Mouse (Mus musculus) hindbrain, embryonic 16.5 days (tissue): ENCODE measurements around the gene 4931440F15Rik. TPM values are rescaled to one million over a fixed set of nuclear protein-coding genes. Genes with fewer than 3 reads are reported as not detected.

Experiments
- ATAC-seq: fragments of 200-750 bp; cut with Nextera tagmentation; 2 replicates; pipeline ENCODE4 v1.8.0; 2017; ENCODE audit warnings: moderate TSS enrichment, moderate library complexity
- H3K27ac ChIP-seq: fragments of 300-500 bp; sonication (generic); 2 replicates; pipeline ENCODE4 v1.5.1; 2014; ENCODE audit warnings: low read depth, mild to moderate bottlenecking, control low read depth, low read length, moderate library complexity
- H3K27me3 ChIP-seq: fragments of 300-500 bp; sonication (generic); replicated peaks from 2 replicates; pipeline ENCODE4 v1.6.1; 2014; ENCODE audit warnings: low read length; ENCODE audit not compliant: control insufficient read depth, insufficient read depth
- H3K36me3 ChIP-seq: fragments of 300-500 bp; sonication (generic); 2 replicates; pipeline ENCODE4 v1.6.1; 2014; ENCODE audit warnings: mild to moderate bottlenecking, low read length, moderate library complexity, mixed read lengths; ENCODE audit not compliant: control insufficient read depth, insufficient read depth
- H3K4me1 ChIP-seq: fragments of 300-500 bp; sonication (generic); 2 replicates; pipeline ENCODE4 v1.6.1; 2014; ENCODE audit warnings: low read depth, low read length; ENCODE audit not compliant: control insufficient read depth, insufficient read depth
- H3K4me2 ChIP-seq: fragments of 300-500 bp; sonication (generic); 2 replicates; pipeline ENCODE4 v1.6.1; 2014; ENCODE audit warnings: mild to moderate bottlenecking, low read length, control low read depth, moderate library complexity
- H3K4me3 ChIP-seq: fragments of 300-500 bp; sonication (generic); 2 replicates; pipeline ENCODE4 v1.5.1; 2014; ENCODE audit warnings: mild to moderate bottlenecking, low read length, control low read depth, moderate library complexity
- H3K9ac ChIP-seq: fragments of 300-500 bp; sonication (generic); 2 replicates; pipeline ENCODE4 v1.6.1; 2014; ENCODE audit warnings: low read depth, mild to moderate bottlenecking, control low read depth, low read length, moderate library complexity
- H3K9me3 ChIP-seq: fragments of 300-500 bp; sonication (generic); 2 replicates; pipeline ENCODE4 v1.6.1; 2014; ENCODE audit warnings: mild to moderate bottlenecking, low read length, moderate library complexity; ENCODE audit not compliant: control insufficient read depth
- WGBS: fragments of 180-500 bp; shearing (Covaris S2); extraction: QIAGEN DNeasy Blood & Tissue Kit; methylation state at CpG from one replicate; pipeline ENCODE4 v1.1.7; 2014; 5-methylcytosine and 5-hydroxymethylcytosine counted together
- polyA plus RNA-seq: library from polyadenylated mRNA; unstranded; fragments of >200 nt; fragmentation: Nextera tagmentation; extraction: Ambion mirVana; gene quantifications from 2 replicates; pipeline ENCODE4 v1.2.1, GENCODE M21; 2015

4931440F15Rik gene
- polyA plus RNA-seq, 1 experiment from 2014 or later: 0.83 TPM

GRCm38 (mm10) chr11:29788921-29789638 lies 36.4 kb downstream of the 4931440F15Rik start:
- H3K9ac ChIP-seq: no peak overlapping the region
- no peaks in the 10 kb centered on the region for H3K9me3 ChIP-seq
- no peaks in the 10 kb centered on the region for H3K27me3 ChIP-seq
- H3K4me2 ChIP-seq: no peak overlapping the region
- peak overlapping the region; percentile 52 for H3K27ac ChIP-seq
- H3K4me1 ChIP-seq: peaks cover 10% of the 10 kb centered on the region
- no peak overlapping the region for H3K4me3 ChIP-seq
- 62% methylated on average over 6 of the region's 6 CpGs for WGBS
- peak; percentile 97 for ATAC-seq
- peaks cover 6% of the 10 kb centered on the region; the same call in 1 of the 2 replicates for H3K36me3 ChIP-seq

DNA sequence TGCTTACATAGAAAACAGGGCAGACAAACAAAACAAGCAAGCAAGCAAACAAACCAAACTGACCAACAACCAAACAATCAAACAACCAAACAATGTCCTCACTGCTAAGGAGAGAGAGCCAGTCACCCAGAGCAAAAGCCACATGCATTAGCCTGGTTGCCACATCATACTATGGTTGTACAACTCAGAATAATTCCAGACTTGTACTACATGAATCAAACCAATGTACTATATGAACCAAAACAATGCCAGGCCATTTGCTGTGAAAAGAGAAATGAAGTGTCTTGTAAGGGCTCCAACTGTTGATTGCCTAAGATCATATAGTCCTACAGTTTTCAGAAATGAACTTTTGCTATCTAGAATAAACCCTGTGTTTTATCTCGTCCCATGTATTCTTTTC lies 37.0 kb downstream of the 4931440F15Rik start:
- H3K27ac ChIP-seq: no peak overlapping the region

GRCm38 (mm10) chr11:29787473-29787872 lies 38.0 kb downstream of the 4931440F15Rik start:
- Histone ChIP-seq H3K9ac (no peak overlapping the region), H3K27ac (no peak overlapping the region), H3K4me1 (peaks cover 10% of the 10 kb centered on the region), H3K36me3 (0 out of 2 replicates have a peak, but pooled peaks cover 3% of the 10 kb centered on the region), H3K4me3 (no peak overlapping the region), H3K4me2 (no peak overlapping the region), H3K27me3 (no peaks in the 10 kb centered on the region), H3K9me3 (no peaks in the 10 kb centered on the region)
- 29% methylated on average over 5 of the region's 5 CpGs for WGBS
- no peak for ATAC-seq

More for the DNA sequence above, 37.0 kb downstream of the 4931440F15Rik start:
- ATAC-seq: peak; percentile 50; the same call in 1 of the 2 replicates
- Histone ChIP-seq H3K4me2 (no peak overlapping the region), H3K36me3 (peaks cover 6% of the 10 kb centered on the region; the same call in 1 of the 2 replicates), H3K9me3 (no peaks in the 10 kb centered on the region), H3K9ac (no peak overlapping the region), H3K4me1 (peaks cover 10% of the 10 kb centered on the region), H3K27me3 (no peaks in the 10 kb centered on the region), H3K4me3 (no peak overlapping the region)
- WGBS: 21% methylated on average over 1 of the region's 1 CpGs

GRCm38 (mm10) chr11:29786583-29787219 lies 38.8 kb downstream of the 4931440F15Rik start:
- ATAC-seq: no peak
- Histone ChIP-seq H3K4me2 (no peak overlapping the region), H3K9ac (no peak overlapping the region), H3K4me3 (no peak overlapping the region), H3K36me3 (0 out of 2 replicates have a peak, but pooled peaks cover 3% of the 10 kb centered on the region), H3K9me3 (no peaks in the 10 kb centered on the region), H3K4me1 (peaks cover 10% of the 10 kb centered on the region), H3K27ac (no peak overlapping the region), H3K27me3 (no peaks in the 10 kb centered on the region)
- WGBS: 85% methylated on average over 6 of the region's 6 CpGs

GRCm38 (mm10) chr11:29779409-29780026 lies 46.0 kb downstream of the 4931440F15Rik start:
- H3K36me3 ChIP-seq: 0 out of 2 replicates have a peak, but pooled peaks cover 2% of the 10 kb centered on the region
- H3K4me1 ChIP-seq: no peaks in the 10 kb centered on the region; the same call in 1 of the 2 replicates
- no peak overlapping the region for H3K27ac ChIP-seq
- no peak overlapping the region for H3K9ac ChIP-seq
- no peaks in the 10 kb centered on the region for H3K27me3 ChIP-seq
- no peaks in the 10 kb centered on the region for H3K9me3 ChIP-seq
- no peak overlapping the region for H3K4me3 ChIP-seq
- 30% methylated on average over 2 of the region's 2 CpGs for WGBS
- ATAC-seq: no peak
- H3K4me2 ChIP-seq: no peak overlapping the region

DNA sequence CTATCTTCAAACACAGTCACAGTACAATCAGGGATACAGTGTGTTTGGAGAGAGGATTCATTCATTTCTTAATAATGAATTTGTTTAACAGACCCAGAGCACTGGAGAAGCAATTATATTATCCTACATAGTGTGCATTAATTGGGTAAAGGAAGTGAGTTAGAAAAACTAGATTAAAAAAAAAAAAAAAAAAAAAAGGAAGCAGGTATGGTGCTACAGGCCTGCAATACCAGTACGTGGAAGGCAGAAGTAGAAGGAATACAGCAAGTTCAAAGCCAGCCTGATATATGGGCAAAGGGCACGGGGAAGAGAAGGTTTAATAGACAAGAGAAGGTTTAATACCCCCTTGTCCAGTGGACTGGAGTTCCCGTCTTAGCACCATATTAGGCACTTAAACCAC lies 46.5 kb downstream of the 4931440F15Rik start:
- Histone ChIP-seq H3K9ac (no peak overlapping the region), H3K27ac (no peak overlapping the region), H3K36me3 (0 out of 2 replicates have a peak, but pooled peaks cover 2% of the 10 kb centered on the region), H3K4me1 (no peaks in the 10 kb centered on the region; the same call in 1 of the 2 replicates), H3K4me2 (no peak overlapping the region), H3K27me3 (no peaks in the 10 kb centered on the region), H3K9me3 (no peaks in the 10 kb centered on the region), H3K4me3 (no peak overlapping the region)
- WGBS: 71% methylated on average over 3 of the region's 3 CpGs
- ATAC-seq: no peak

GRCm38 (mm10) chr11:29777964-29778363 lies 47.5 kb downstream of the 4931440F15Rik start:
- Histone ChIP-seq H3K36me3 (0 out of 2 replicates have a peak, but pooled peaks cover 2% of the 10 kb centered on the region), H3K27me3 (no peaks in the 10 kb centered on the region), H3K4me3 (no peak overlapping the region), H3K4me1 (no peaks in the 10 kb centered on the region; the same call in 1 of the 2 replicates), H3K9ac (no peak overlapping the region), H3K27ac (no peak overlapping the region), H3K9me3 (no peaks in the 10 kb centered on the region), H3K4me2 (no peak overlapping the region)
- ATAC-seq: no peak

DNA sequence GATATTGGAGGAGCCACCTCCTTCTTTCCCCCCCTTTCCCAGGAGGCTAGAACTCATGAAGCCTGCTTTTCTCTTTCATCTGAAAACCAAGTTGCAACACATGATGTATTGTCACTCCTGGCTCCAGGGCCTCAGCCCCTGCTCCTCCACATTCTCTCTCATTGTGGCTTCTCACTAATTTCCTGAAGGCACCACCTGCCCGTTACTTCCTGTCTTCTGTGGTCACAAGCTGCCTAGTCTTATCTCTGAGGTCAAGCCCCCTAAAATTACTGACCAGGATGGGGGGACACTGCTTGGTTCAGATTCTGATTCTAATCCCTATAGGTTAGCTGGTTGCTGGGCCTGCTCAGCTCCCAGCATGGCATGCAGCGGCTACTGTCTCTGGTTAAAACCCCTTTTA lies 50.7 kb downstream of the 4931440F15Rik start:
- H3K4me2 ChIP-seq: no peak overlapping the region
- 0 out of 2 replicates have a peak, but pooled peaks have one; percentile 7 for ATAC-seq
- H3K4me3 ChIP-seq: no peak overlapping the region
- H3K9ac ChIP-seq: no peak overlapping the region
- H3K27ac ChIP-seq: no peak overlapping the region
- H3K4me1 ChIP-seq: no peaks in the 10 kb centered on the region; the same call in 1 of the 2 replicates
- 58% methylated on average over 2 of the region's 2 CpGs for WGBS
- no peaks in the 10 kb centered on the region for H3K27me3 ChIP-seq
- 0 out of 2 replicates have a peak, but pooled peaks cover 2% of the 10 kb centered on the region for H3K36me3 ChIP-seq
- no peaks in the 10 kb centered on the region for H3K9me3 ChIP-seq

DNA sequence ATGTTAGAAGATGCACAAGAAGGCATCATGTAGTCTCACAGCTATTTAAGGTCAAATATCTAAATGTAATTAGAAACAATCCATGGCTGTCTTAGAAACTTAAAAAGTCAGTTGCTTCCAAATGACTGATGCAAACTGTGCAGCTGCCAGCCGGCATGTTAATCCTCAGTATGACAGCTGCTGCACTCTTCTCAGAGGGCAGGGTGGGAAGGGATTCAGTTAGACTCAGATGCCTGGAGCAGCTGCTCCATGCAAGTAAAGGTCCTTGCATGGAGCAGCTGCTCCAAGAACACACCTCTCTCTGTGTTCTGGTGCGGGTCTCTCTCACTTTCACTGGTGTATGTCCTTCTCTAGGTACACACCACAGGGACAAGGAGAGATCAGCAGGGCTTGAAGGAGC lies 51.2 kb downstream of the 4931440F15Rik start:
- Histone ChIP-seq H3K36me3 (no peaks in the 10 kb centered on the region), H3K4me1 (no peaks in the 10 kb centered on the region; the same call in 1 of the 2 replicates), H3K4me3 (no peak overlapping the region), H3K4me2 (no peak overlapping the region), H3K27me3 (no peaks in the 10 kb centered on the region), H3K27ac (no peak overlapping the region), H3K9ac (no peak overlapping the region), H3K9me3 (no peaks in the 10 kb centered on the region)
- 36% methylated on average over 2 of the region's 2 CpGs for WGBS
- ATAC-seq: peak; percentile 80; the same call in 1 of the 2 replicates
